Mouse (Mus musculus): ENCODE measurements around the gene Rnf222. TPM values are rescaled to one million over a fixed set of nuclear protein-coding genes. Genes with fewer than 3 reads are reported as not detected.

The Rnf222 gene
- polyA plus RNA-seq, 1 experiment = not detected

- WGBS = 46% methylated on average over 14 of the region's 14 CpGs
- H3K27ac ChIP-seq (ENCODE audit: insufficient read depth, low read depth, low read length) = no peak overlapping the region
These were observed 6.2 kb upstream of the Rnf222 start for GRCm38 (mm10) chr11:68882107-68882506.

GRCm38 (mm10) chr11:68883843-68884242 lies 4.5 kb upstream of the Rnf222 start:
- TF ChIP-seq POLR2A (IDR thresholded peaks at IDR 0.05; ENCODE audit: insufficient read depth, low read depth, low read length) = no peak
- TF ChIP-seq CTCF (IDR thresholded peaks at IDR 0.05; ENCODE audit: insufficient read depth, low read depth, low read length) = no peak
- H3K4me3 ChIP-seq (ENCODE audit: insufficient read depth, low read depth, low read length) = no peak overlapping the region
- peaks cover 3% of the 10 kb centered on the region; the same call in 1 of the 2 replicates for H3K4me1 ChIP-seq (ENCODE audit: control insufficient read depth, insufficient read depth, low read length)
- H3K27ac ChIP-seq (ENCODE audit: insufficient read depth, low read depth, low read length) = no peak overlapping the region
- 80% methylated on average over 2 of the region's 2 CpGs for WGBS

More at GRCm38 (mm10) chr11:68882107-68882506, 6.2 kb upstream of the Rnf222 start:
- peaks cover 3% of the 10 kb centered on the region; the same call in 1 of the 2 replicates for H3K4me1 ChIP-seq (ENCODE audit: control insufficient read depth, insufficient read depth, low read length)
- H3K4me3 ChIP-seq (ENCODE audit: insufficient read depth, low read depth, low read length) = no peak overlapping the region
- TF ChIP-seq POLR2A (IDR thresholded peaks at IDR 0.05; ENCODE audit: insufficient read depth, low read depth, low read length) (no peak), CTCF (IDR thresholded peaks at IDR 0.05; ENCODE audit: insufficient read depth, low read depth, low read length) (no peak)

GRCm38 (mm10) chr11:68884368-68884767 lies 4.0 kb upstream of the Rnf222 start:
- WGBS = 83% methylated on average over 5 of the region's 5 CpGs
- Histone ChIP-seq H3K4me1 (ENCODE audit: control insufficient read depth, insufficient read depth, low read length) (peaks cover 3% of the 10 kb centered on the region; the same call in 1 of the 2 replicates), H3K4me3 (ENCODE audit: insufficient read depth, low read depth, low read length) (no peak overlapping the region), H3K27ac (ENCODE audit: insufficient read depth, low read depth, low read length) (no peak overlapping the region)
- TF ChIP-seq POLR2A (IDR thresholded peaks at IDR 0.05; ENCODE audit: insufficient read depth, low read depth, low read length) (no peak), CTCF (IDR thresholded peaks at IDR 0.05; ENCODE audit: insufficient read depth, low read depth, low read length) (no peak)

GRCm38 (mm10) chr11:68886091-68886490 lies 2.3 kb upstream of the Rnf222 start:
- WGBS = 85% methylated on average over 5 of the region's 5 CpGs
- no peak overlapping the region for H3K27ac ChIP-seq (ENCODE audit: insufficient read depth, low read depth, low read length)
- H3K4me3 ChIP-seq (ENCODE audit: insufficient read depth, low read depth, low read length) = no peak overlapping the region
- TF ChIP-seq CTCF (IDR thresholded peaks at IDR 0.05; ENCODE audit: insufficient read depth, low read depth, low read length) (no peak), POLR2A (IDR thresholded peaks at IDR 0.05; ENCODE audit: insufficient read depth, low read depth, low read length) (no peak)
- peaks cover 3% of the 10 kb centered on the region; the same call in 1 of the 2 replicates for H3K4me1 ChIP-seq (ENCODE audit: control insufficient read depth, insufficient read depth, low read length)

- no peak for TF ChIP-seq CTCF (IDR thresholded peaks at IDR 0.05; ENCODE audit: insufficient read depth, low read depth, low read length)
- TF ChIP-seq POLR2A (IDR thresholded peaks at IDR 0.05; ENCODE audit: insufficient read depth, low read depth, low read length) = no peak
- WGBS = 74% methylated on average over 2 of the region's 2 CpGs
- H3K27ac ChIP-seq (ENCODE audit: insufficient read depth, low read depth, low read length) = no peak overlapping the region
- no peaks in the 10 kb centered on the region for H3K4me1 ChIP-seq (ENCODE audit: control insufficient read depth, insufficient read depth, low read length)
- no peak overlapping the region for H3K4me3 ChIP-seq (ENCODE audit: insufficient read depth, low read depth, low read length)
These were observed 300 bp downstream of the Rnf222 start for GRCm38 (mm10) chr11:68888653-68889052.

GRCm38 (mm10) chr11:68890625-68891024 lies 2.3 kb downstream of the Rnf222 start:
- Histone ChIP-seq H3K4me3 (ENCODE audit: insufficient read depth, low read depth, low read length) (no peak overlapping the region), H3K27ac (ENCODE audit: insufficient read depth, low read depth, low read length) (no peak overlapping the region), H3K4me1 (ENCODE audit: control insufficient read depth, insufficient read depth, low read length) (no peaks in the 10 kb centered on the region)
- TF ChIP-seq CTCF (IDR thresholded peaks at IDR 0.05; ENCODE audit: insufficient read depth, low read depth, low read length) (no peak), POLR2A (IDR thresholded peaks at IDR 0.05; ENCODE audit: insufficient read depth, low read depth, low read length) (no peak)
- WGBS = 30% methylated on average over 2 of the region's 2 CpGs

- no peaks in the 10 kb centered on the region for H3K4me1 ChIP-seq (ENCODE audit: control insufficient read depth, insufficient read depth, low read length)
- H3K4me3 ChIP-seq (ENCODE audit: insufficient read depth, low read depth, low read length) = no peak overlapping the region
- 88% methylated on average over 5 of the region's 5 CpGs for WGBS
- H3K27ac ChIP-seq (ENCODE audit: insufficient read depth, low read depth, low read length) = no peak overlapping the region
- TF ChIP-seq POLR2A (IDR thresholded peaks at IDR 0.05; ENCODE audit: insufficient read depth, low read depth, low read length) (no peak), CTCF (IDR thresholded peaks at IDR 0.05; ENCODE audit: insufficient read depth, low read depth, low read length) (no peak)
These were observed 3.5 kb downstream of the Rnf222 start for GRCm38 (mm10) chr11:68891823-68892222.

GRCm38 (mm10) chr11:68892233-68892832 lies 4.0 kb downstream of the Rnf222 start:
- Histone ChIP-seq H3K27ac (ENCODE audit: insufficient read depth, low read depth, low read length) (no peak overlapping the region), H3K4me1 (ENCODE audit: control insufficient read depth, insufficient read depth, low read length) (no peaks in the 10 kb centered on the region), H3K4me3 (ENCODE audit: insufficient read depth, low read depth, low read length) (no peak overlapping the region)
- TF ChIP-seq CTCF (IDR thresholded peaks at IDR 0.05; ENCODE audit: insufficient read depth, low read depth, low read length) = no peak
- TF ChIP-seq POLR2A (IDR thresholded peaks at IDR 0.05; ENCODE audit: insufficient read depth, low read depth, low read length) = no peak
- WGBS = 82% methylated on average over 15 of the region's 15 CpGs

- H3K4me3 ChIP-seq (ENCODE audit: insufficient read depth, low read depth, low read length) = no peak overlapping the region
- TF ChIP-seq CTCF (IDR thresholded peaks at IDR 0.05; ENCODE audit: insufficient read depth, low read depth, low read length) = no peak
- H3K4me1 ChIP-seq (ENCODE audit: control insufficient read depth, insufficient read depth, low read length) = no peaks in the 10 kb centered on the region
- 77% methylated on average over 12 of the region's 12 CpGs for WGBS
- H3K27ac ChIP-seq (ENCODE audit: insufficient read depth, low read depth, low read length) = no peak overlapping the region
These were observed 5.6 kb downstream of the Rnf222 start for GRCm38 (mm10) chr11:68893911-68894464.
